Mouse (Mus musculus) G1E-ER4 (cell line): Measurements from ENCODE around the gene Il17rb. TPM values are rescaled to one million over a fixed set of nuclear protein-coding genes. Genes with fewer than 3 reads are reported as not detected.

Experiments
- GATA1 ChIP-seq: IDR thresholded peaks from one replicate; pipeline ENCODE4 v1.8.0; 2012; ENCODE audit warnings: low read length, inconsistent platforms
- polyA plus RNA-seq: library from polyadenylated mRNA; stranded (reverse); fragments of >175 nt; gene quantifications from 2 replicates; pipeline ENCODE4 v1.2.3, GENCODE M21; 2012

Il17rb gene
- polyA plus RNA-seq, 1 experiment = not detected

DNA sequence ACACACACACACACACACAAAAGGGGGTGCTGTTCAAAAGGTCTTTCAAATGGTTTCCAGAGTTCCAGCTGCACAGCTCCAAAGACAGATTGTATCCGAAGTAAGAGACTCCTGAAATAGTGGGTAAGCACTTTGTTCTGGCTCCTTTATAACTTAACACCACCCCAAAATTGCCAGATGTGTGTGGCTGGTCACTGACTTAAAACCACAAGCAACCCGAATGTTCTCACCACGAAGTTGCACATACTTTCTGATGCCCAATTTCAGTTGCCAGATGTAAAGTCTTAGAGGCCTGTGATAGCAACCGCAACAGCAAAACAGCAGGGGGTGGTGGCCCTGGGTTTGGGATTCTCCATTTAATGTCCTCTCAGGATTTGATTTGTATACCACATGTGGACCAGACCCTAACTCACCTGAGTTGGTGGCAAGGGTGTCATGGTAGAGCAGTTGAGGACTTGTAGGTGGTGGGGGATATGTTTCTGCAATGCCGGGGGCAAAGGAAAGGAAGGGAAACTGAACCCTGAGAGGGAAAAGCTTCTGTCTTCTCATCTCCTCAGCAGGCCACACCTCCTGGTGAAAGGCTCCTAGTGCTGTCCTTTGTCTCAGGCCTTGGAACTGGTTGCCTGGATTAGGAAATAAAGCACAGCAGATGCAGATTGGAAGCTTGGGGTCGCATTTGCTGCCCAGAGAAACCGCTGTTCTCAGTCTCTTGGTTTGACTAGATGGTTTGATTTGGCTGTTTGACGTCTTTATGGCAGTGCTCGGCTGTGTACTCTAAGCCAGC, 11.3 kb upstream of the Il17rb start:
- no peak for TF ChIP-seq GATA1

DNA sequence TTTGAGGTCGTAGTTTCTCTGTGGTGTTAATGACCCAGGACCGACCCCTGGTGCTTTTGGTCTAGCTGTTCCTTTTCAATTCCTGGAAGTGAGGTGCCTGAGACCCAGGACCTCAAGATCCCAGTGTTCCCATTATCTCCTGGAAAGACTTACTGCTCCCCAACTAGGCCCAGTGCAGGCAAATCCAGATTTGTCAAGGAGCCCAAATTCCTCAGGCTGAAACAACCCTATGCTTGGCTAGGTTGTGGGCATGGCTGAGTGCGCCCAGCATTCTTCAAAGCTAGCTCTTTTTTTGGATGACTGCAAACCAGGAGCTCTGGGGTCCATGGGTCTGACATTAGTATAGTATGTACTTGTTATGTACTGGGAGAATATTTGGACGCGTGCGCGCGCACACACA, 10.7 kb upstream of the Il17rb start:
- TF ChIP-seq GATA1 = no peak

DNA sequence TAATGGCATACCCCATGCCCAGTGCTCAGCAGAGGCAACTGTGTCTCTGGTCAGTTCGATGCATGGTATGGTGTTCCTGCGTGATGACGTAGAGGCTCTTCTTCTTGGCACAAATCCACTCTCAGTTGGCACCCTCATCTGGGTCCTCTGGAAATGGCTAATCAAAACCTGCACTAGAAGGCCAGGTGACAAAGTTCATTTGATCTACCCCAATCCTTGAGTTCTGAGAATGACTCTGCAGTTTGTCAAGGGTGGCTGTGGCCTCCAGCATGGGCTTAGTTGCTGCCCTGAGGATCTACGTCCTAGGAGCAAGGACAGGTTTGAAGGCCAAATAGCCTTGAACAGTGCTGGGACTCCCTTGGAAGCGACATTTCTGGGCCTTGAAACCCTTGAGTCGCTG, 10.2 kb upstream of the Il17rb start:
- no peak for TF ChIP-seq GATA1

DNA sequence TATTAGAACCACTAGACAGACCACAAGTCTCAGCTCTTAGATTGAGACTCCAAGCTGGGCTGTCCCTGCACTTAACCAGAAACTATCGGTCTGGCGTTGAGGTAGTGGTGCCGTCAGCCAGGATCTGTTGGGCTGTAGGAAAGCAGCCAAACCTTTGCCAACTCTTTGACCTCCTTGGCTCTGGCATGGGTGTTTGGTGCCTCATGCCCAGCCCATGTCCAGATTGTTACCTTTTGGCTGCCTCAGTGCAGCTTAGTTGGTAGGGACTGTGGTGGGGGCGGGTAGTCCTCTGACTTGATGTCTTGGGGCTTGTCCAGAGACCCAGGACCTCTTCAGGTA, 9.7 kb upstream of the Il17rb start:
- no peak for TF ChIP-seq GATA1

DNA sequence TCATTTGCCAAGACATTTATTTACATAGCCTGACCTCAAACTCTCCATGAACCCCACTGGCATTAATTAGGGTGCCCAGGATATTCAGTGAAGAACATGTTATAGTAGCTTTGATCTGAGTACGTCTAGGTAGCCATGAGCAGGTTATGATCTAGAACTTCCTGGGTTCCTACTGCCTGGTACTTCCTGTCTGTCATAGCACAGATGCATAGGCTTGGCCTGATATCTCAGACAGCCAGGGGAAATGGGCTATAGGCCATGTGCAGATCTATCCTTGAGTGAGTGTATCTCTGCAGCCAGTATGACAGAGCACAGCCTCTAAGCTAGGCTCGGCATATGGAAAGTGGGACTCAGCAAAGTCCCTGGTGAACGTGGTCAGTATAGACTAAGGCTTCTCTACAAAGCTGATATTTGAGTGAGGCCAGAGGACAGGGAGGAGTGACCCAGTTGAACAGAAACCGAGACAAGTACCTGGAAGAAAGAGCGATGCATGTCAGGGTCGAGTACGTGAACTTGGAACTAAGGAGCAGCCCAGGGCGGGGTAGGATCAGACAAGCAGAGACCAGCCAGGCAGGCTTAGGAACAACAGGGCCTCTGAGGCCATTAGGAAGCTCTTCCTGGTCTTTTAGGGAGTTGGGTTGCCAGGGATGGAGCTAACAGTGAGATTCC, 9.2 kb upstream of the Il17rb start:
- TF ChIP-seq GATA1 = no peak

DNA sequence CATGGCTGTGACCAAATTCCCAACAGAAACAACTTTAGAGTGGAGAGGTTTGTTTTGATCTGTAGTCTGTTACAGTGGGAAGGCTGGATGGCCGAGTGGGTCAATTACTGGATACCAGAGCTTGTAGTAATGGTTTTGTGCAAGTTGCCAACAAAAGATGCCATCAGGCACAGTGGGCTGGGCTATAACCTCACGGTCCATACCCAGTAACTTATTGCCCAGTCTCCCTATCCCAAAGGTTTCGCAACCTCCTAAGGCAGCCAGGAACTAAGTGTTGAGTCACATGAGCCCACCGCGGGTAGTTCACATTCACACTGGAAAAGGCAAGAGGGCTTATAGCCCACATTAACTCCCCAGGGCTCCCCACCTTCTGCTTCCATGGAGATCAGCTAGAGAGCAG, 8.0 kb upstream of the Il17rb start:
- no peak for TF ChIP-seq GATA1

DNA sequence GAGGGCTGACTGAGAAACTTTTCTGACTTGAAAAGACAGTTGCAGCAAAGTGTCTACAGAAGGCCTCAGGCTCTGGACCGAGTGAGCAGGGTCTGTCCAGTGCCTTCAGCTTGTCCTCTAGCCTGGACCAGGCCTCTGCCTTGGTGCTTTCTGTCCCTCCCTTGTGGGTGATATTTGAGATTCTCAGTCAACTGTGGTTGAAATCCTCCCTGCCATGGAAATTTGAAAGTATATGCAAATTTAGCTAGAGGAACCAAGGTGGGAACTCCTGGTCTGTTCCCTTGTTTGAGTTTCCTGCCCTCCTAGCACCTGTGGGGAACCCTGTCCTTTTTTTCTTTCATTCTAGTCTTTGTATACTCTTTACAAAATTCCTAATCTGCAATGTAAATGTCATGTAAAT, 6.3 kb upstream of the Il17rb start:
- TF ChIP-seq GATA1 = no peak

DNA sequence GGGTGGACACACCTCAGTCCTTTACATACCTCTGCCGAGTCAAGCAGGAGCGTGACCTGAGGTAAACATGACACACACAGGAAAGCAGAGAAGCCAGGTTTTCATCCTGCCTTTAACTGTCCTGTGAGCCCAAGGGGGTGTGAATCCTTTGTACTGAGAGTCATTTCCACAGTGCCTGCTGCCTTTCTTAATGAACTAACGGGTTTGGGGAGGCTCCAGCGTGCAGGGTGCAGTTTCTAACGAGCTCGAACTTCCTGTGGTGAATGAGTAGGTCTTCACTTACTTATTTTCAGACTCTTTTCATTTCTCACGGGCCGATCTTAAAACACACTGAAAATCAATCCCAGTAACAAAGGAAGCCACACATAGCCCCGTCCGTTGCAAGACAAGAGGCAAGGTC, 5.8 kb upstream of the Il17rb start:
- no peak for TF ChIP-seq GATA1

DNA sequence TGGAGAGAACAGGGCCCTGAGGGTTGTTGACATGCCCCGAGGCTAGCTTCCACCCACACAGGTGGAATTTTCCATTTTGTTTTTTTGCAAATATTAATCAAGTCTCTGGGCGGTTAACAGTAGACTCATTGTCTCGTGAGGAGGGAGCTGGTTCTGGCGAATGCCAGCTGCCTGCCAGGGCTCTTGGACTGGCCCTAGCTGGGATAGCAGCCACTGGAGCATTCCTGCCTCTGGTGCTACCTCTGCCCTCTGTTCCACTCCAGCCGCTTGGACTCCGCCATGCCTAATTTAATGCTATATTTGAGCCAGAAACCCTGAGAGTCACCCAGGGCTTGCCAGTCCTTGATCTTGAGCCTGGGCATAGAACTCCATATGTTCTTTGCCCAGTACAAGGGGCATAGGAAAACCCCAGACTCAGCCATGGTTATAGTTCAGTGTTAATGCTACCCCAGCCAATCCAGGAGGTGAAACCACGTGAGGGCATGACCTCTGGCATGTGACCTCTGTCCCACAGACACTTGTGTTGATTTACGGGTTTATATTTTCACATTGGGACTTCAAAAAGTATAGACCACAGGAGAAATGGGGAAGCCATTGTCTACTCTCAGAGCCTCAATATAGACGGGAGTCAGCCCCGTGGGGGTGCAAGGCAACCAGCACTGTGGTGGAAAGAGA, 3.3 kb upstream of the Il17rb start:
- TF ChIP-seq GATA1 = no peak

DNA sequence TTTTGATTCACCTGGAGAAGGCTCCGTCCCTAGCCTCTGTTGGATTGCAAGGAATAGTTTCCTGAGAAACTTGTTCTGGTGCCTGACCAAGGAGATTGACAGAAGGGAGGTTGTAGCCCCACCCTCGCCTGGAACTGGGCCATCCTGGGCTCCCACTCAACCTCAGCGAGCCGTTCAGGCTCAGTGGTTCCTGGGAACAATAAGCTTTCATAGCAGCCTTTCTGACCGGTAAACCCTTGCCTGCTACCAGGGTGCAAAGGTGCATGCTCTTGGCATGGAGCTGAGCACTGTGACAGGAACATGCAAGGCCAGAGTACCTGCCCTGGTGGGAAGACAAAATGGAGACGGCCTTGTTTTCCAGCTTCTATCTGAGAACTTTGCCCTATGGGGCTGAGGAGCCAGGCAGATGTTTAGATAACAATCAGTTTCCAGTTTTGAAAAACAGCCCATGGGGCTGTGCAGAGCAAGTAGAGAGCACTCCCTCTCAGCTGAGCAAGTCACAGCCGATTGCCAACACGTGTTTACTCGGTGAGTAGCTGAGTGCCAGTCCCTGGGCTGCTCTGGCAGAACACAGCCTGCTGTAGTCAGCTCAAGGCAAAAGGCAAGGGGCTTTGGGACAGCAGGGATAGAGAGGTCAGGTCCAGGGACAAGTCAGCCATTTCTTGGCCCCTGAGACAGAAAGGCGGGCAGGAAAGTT, 1.3 kb upstream of the Il17rb start:
- TF ChIP-seq GATA1 = no peak

DNA sequence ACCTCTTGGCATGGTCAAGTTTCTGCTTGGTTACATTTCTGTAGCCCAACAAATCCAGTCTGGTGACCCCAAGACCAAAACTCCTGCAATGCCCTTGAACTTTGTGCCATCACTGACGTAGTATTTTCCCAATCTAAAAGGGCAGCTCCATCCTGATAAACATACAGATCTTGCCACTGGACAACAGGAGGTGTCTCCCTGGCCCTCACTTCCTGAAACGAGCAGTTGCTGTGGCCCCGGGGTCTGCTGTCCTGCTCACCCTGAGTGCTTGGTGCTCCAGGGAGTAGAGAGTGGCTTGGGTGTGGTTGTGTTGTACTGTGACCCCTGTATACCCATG, 9.3 kb downstream of the Il17rb start:
- TF ChIP-seq GATA1 = no peak

DNA sequence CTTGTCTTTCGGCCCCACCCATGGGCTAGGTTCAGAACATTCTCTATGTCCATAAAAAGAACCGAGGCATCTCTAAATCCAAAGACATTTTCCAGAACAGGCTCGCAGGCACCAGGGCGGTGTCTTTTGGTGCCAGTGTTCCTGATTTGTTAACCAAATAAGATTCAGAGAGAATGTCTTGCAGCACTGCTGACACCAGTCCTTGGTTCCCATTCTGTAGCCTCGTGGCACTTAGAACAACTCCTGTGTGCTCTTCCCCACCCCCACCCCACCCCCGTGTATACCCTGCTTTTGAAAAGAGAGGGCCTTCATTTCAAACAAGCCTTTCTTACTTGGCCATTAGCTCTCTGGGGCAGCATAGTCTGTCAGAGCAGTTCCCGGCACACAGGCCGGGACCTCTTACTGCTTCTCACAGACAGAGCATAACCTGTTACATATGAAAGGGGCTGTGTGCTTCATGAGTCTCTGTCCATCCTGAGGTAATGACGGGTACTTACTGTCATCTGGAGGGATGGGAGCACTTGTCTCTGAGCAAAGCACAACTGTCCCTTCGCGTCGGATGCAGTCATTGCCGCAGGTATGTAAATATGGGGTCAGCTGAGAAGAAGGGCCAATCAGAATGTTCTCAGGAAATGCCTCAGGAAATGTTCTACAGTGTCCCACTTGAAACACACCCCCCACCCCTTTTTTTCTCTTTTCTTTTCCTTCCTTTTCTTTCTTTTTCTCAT, 9.8 kb downstream of the Il17rb start:
- TF ChIP-seq GATA1 = no peak

DNA sequence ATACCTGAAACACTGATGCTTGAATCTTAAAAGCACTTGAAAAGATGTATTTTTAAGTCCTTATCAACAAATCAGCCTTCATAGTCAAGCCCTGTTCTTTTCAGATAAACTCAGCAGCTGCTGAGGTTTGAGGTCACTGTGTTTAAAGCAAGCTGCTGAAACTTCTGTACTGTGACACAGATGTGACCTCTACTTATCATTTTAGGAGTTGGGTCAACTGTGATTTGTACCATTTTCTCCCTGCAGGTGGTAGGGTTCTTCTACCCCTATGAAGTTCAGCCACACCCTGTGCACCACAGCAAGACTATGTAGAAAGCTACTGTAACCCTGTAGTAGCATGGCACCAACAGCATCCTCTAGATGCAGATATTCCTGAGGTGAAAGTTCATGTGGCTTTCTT, 11.4 kb downstream of the Il17rb start:
- TF ChIP-seq GATA1 = no peak

DNA sequence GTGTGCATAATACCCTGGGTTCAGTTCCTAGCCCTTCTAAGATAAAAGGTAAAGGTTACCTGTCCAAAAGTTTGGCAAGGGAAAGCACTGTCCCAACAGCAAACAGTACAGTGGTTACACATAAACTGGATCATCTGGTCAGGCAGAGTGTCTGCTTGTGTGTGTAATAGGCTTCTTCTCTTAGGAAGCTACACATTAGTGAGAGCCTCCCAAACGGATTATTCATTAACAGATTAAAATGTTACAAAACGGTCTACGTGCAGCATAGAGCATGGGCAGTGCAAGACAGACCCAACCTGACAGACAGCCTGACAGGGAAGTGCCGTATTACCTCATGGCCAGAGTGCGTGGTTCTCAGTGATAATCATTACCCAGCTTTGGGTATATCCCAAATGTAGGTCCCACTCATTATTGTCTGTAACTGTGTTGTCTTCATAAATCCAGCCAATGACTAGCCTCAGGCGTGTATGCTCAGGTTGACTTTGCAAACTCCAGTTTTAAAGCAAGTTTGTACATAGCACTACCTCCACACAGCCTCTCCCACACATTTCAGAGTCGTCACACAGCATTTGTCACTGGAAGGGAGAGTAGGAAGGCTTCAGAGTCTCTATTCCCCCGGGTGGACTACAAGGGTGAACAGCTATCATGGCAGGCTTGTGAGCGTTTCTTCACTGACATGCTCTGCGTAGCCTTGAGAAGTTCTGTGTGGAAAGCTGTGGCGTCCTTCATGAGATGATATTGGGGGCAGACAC, 12.5 kb downstream of the Il17rb start:
- no peak for TF ChIP-seq GATA1

DNA sequence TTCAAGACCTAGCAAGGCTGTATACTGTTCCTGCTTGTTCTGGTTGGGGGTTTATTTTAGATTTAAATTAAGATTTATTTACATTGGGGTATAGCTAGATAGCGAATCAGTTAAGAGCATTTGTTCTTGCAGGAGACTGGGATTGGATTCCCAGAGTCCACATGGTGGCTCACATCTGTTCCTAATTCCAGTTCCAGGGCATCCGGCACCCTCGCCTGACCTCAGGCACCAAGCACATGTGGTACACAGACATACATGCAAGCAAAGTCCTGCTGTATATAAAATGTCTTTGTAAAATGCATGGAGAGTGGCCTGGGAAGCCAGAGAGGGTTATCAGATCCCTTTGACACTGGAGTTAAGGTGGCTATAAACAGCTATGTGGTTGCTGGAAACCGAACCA, 13.7 kb downstream of the Il17rb start:
- no peak for TF ChIP-seq GATA1
